Mouse (Mus musculus) frontal cortex, postnatal 14 days (tissue): ENCODE measurements at regions not wholly inside any gene's neighbourhood (a gene's known extent, or its start where the extent isn't known, plus 50 kb on each side); places are given as distances from the start of the nearest gene placed in this dataset.

Experiments used
- DNase-seq, 2 experiments: peaks; one replicate each; pipeline ENCODE4 v3.0.0; 2022; ENCODE audit warnings: low spot score in 2 of 2

DNA sequence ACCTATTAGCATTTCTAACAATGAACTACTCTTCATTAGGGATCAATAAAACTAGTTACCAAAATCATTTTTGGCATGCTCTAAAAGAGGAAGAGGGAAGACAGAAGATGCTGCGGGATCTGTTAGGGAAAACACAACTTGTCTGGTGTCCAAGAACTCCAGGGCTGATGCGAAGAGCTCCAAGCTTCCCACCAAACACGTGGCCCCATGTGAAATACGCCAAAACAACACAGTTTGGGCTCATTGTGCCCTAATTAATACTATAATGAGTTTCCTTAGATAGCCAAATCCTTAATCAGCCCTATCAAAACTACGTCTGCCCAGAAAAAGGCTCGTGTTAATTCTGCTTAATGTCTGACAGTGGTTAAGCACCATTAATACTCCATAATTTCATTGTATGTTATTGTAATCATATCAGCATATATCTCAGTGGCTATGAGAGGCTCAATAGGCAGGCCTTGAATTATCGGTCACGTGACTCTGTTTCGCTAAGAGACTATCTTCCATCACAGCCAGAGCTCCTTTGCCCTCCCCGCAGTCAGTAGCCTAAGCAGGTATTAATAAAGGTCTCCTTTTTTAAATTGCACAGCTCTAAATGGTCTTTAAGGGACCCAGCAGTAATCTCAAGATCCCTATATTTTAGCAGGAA lies 223.6 kb upstream of the Pou3f3 start:
- no peak for DNase-seq

GRCm38 (mm10) chr1:42472495-42473230 lies 222.9 kb upstream of the Pou3f3 start:
- DNase-seq: no peak

DNA sequence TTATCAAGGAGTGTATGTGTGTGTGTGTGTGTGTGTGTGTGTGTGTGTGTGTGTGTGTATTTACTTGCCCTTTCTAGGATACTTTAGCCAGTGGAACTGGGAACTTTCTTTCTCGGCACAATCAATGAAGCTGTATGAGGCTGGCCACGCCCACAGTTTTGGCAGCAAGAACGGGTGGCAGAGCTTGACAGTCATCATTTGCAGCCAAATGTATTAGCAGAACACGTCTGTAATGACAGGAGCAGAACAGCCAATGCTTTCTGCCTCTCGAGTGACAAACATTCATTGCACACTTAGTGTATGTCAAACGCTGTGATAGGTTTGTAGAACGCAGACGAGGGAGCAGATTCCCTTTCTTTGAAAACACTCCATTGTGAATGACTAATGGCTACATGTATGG lies 221.4 kb upstream of the Pou3f3 start:
- no peak for DNase-seq

DNA sequence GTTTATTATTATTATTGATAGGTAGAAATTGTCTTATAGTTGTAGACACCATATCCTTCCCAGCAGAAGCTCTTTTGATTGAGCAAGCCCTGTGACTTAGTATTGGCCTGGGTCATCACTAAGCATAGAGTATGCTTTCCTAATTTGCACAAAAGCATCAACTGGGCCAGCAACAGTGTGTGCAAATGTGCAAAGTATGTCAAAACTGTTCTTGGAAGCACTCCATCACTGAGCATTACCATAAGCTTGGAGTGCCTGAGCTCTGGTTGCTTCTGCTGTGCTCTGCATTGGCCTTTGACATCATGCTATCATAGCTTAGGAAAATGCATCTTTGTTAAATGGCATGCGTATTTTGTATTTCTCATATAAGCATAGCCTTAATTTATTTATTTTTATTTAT lies 220.7 kb upstream of the Pou3f3 start:
- DNase-seq: no peak

GRCm38 (mm10) chr1:42475629-42476028 lies 219.9 kb upstream of the Pou3f3 start:
- DNase-seq: no peak

DNA sequence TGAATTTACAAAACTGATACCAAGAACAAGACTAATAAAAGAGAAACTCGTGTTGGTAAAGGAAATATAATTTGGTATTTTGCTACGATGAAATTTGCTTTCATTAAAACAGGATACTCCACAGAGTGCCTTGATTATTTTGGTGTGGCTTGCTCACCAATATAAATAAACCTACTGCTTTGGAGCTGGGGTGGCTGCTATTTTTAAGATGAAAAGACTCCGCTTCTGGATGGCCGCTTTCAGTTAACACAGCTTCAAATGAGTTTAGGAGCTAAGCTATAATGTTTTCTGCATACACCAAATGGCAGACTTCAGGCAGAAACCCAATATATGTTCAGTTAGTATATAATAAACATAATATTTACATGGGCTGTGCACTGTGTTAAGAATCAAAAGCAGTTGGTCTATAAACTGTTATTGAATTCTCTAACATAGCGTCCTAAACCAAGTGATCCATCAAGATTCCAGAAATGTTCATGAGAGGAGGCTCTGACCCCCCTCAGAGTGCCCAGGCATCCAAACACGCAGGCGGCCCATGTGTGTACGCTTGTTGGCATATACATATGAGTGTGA lies 215.1 kb upstream of the Pou3f3 start:
- no peak for DNase-seq

GRCm38 (mm10) chr1:42489563-42489962 lies 206.0 kb upstream of the Pou3f3 start:
- no peak for DNase-seq

DNA sequence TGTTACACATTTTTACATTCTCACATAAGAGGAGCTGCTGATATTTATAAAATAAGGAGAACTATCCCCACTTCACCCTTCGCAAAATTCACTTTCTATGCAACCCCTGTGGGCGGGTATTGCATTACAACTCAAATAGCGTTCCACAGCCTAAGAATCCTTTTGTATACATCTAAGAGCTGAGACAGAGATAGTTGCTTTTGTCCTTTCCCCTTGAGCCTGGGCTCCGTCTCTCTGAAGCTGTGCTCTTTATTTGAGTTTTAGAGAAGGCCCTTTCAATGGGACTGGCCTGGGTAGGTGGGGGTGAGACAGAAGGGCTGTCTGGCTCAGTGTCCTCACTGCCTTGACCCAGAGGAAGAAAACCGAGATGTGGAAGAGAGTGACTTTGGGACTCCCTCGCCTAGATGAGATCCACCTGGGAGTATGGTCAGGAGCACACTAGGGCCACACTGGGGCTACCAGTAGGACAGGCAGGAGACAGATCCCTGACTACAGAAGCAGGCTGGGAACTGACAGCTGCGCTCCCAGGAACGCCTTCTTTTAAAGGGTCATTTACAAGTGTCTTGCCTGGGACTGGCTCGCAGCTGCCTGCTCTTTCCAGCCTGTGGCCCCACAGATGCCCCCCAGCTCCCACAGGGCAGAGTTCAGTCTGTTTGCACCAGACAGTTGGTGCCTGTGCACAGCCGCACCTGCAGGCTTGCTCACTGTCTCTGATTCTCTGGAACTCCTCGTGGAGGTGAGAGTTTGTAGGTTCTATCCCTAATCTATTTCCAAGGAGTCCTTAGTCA lies 204.5 kb upstream of the Pou3f3 start:
- DNase-seq: no peak

- no peak for DNase-seq
Observed at GRCm38 (mm10) chr1:42491644-42492277, 203.8 kb upstream of the Pou3f3 start.

GRCm38 (mm10) chr1:42496022-42496421 lies 199.5 kb upstream of the Pou3f3 start:
- no peak for DNase-seq

DNA sequence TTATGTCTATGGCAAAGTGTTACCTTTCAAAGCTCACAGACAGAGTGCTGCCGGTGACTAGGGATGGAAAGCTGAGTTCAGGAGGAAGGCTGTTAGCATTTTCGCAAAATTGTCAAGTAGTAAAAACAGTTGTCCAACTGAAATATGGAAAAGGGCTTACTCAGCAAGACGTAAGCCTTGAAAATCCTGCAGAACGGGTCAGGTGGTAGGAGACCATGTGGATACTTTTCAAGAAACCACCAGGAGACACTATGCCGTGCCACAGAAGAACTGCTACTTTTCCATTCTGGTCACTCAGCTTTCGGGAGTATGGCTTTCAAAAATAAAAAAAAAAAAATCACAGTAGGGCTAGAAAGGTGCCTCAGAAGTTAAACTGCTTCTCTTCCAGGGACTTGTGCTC lies 199.1 kb upstream of the Pou3f3 start:
- no peak for DNase-seq

DNA sequence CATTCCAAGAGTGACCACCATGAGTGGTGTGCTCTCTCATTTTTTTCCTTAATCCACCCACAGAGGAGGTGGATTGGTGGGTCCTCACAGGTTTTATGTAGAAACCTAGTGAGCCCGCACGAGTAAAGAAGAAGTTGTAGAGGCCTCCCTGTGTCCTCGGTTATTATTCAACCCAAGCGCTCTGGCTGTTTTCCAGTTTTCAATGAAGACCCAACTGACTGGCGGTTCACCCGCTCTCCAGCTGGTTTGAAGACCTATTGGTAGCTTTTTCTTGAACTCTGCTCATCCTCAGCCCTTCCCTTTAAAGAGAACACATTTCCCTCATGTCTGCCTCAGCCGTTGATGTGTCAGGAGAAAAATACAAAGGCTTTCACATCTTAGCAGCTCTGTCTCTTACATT lies 196.7 kb upstream of the Pou3f3 start:
- DNase-seq: no peak

DNA sequence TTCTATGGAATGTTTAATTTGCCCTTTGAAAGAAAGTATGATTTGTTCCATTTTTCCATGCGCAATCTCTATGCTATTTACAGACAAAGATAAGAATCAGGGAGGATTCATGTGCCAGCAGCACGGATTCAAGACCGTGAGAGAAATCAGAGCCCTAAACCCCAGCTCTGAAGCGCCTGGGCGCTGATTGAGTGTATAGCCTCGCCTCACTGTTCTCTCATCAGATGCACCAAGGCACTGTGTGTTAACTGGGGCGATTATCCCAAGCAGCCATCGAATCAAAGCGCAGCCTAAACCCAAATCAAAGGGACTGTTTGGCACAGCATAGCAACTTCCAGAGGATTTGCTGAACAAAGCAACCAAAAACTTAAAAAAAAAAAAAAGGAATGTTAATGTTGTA lies 191.1 kb upstream of the Pou3f3 start:
- DNase-seq: no peak

DNA sequence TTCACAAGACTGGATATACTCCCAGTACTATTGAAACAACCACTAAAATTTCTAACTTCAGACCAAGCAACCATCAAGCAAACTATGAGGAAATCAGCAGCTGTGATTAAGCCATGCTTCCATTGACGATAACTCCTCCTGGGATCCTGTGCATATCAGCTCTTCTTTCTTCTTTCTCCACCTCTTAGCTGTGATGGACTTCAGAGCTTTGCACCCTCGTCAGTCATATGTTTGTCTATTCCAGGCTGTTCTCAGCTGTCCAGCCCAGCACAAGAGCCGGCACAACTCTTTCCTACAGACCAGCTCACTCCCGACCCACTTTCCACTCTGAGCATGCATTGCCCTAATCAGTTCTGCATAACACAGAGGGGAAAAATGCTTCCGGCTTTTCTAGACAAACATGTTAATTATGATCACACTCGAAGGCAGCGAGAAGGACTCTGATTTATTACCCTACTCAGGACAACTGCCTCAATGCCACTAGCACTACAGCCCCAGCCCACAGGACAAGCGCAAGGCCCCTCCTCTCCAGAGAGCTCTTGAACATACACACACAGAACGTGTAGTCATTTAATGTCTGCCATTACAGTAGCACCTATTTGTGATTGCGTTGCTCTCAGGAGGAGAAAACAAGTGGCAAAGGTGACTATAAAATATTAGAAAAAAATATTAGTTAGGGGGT lies 190.4 kb upstream of the Pou3f3 start:
- DNase-seq: no peak

- DNase-seq: no peak
Observed at GRCm38 (mm10) chr1:42514417-42514816, 181.2 kb upstream of the Pou3f3 start.

DNA sequence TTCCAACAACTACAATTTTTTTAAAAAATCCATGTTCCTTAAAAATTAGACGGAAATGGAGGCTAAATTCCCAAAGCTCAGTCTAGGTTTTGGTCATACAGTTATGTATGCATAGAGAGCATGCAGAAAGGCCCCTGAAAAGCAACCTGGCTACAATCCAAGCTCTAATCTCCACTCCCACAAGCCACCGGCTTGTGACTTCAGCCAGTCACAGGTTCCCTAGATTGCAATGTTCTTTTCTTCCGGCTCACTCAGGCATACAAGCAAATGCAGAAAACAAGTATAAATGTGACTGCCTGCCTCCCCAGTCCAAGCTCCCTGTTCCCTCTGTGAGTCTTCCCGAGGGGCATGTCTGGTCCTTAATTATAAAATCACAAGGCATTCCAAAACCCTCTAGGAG lies 171.2 kb upstream of the Pou3f3 start:
- DNase-seq: no peak

DNA sequence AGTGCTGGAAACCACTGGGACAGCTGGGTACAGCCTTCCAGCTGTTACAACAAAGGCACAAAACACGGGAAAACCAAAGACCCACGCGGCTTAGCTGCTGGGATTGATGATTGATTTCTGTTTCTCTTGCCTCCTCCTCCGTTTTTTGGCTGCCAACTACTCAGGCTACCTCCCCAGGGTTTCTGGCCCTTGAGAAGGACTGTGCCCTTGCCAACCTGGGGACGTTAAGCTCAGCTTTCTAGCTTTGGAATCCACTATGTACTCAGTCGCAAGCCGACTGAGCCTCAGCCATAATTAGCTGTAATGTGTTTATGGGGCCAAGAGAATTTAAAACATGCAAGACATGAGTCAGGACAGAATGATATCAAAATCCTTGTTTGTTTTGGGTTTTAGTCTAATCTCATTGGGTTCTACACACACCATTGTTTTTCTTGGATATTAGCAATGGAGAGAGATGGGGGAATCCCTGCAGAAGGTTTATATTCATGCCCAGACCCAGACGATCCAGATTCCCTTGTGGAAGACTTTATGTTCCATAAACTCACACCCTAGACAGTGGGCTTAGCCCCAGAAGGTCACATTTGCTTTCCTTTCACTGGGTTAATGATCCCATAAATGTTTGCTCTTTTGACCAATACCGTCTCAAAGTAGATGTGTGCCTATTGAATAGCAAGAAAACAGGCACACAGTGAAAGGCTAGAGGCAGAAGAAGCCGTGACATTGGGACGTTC lies 167.7 kb upstream of the Pou3f3 start:
- no peak for DNase-seq

GRCm38 (mm10) chr1:42532908-42533307 lies 162.7 kb upstream of the Pou3f3 start:
- DNase-seq: no peak

DNA sequence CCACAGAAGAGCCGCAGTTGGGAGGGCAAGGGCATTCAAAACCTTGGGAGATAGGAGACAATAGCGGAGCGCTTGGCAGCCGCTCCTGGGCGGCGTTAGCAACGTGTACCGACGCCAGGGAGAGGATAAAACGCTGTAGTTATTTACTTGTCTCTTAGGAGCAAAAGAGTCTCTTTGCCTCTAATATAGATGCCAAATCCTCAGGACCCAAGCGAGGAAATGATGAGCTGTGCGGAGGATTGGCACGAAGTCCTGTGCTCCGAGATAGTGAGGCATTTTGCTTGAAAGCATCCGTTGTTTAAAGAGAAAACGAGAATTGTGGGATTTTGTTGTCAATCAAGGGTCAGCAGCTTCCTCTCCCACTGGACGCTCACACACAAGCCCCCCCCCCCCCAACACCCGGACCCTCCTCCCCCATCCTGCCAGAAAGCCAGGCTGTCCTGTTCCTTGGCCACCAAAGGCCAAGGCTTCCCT lies 156.5 kb upstream of the Pou3f3 start:
- peak; percentile 14 to 24 for DNase-seq
